Mouse (Mus musculus) naive thymus-derived CD4-positive, alpha-beta T cell, adult 2 months (primary cell): ENCODE measurements at regions not wholly inside any gene's neighbourhood (a gene's known extent, or its start where the extent isn't known, plus 50 kb on each side); places are given as distances from the start of the nearest gene placed in this dataset.

Experiments used
- DNase-seq: peaks from one replicate; pipeline ENCODE4 v3.0.0-alpha.2; 2011; ENCODE audit warnings: low read depth

- DNase-seq, result no peak
Observed at GRCm38 (mm10) chr10:92079421-92079820, 642.8 kb downstream of the Nedd1 start.

GRCm38 (mm10) chr10:92077291-92077690 lies 644.9 kb downstream of the Nedd1 start:
- no peak for DNase-seq

DNA sequence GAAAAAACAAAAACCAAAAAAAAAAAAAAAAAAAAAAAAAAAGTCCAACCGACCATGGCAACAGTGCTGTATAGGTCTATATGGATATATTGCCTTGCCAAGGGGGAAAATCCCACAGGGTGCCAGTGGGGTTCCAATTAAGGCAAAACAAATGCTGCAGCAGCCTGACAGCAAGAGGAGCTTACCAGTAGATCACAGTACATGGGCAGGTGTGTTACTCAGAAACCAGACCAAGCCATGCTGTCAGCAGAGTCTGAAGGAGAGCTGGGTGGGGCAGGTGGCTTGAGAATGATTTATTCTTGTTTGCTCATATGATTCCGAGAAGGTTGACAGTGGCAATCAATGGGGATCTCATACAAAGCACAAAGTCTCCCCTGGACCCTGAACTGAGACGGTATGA lies 645.5 kb downstream of the Nedd1 start:
- DNase-seq, result no peak

DNA sequence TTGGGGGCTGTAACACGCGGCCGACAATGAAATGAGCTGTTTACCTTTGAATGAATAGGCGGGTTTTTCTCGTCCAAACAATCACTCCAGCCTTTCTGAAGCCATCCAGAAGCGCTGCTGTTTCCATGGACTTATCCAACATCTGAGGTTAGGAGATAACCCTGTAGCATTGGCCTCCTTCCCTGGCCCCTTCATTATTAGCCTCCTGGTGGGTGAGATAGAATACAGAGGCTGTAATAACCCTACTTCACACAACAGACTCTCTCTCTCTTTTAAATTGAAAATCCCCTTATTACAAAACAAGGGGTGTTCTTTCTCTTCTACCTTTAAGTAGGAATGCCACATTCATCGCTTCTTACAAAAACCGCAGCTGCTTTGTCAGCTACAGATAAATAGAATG lies 646.8 kb downstream of the Nedd1 start:
- no peak for DNase-seq

DNA sequence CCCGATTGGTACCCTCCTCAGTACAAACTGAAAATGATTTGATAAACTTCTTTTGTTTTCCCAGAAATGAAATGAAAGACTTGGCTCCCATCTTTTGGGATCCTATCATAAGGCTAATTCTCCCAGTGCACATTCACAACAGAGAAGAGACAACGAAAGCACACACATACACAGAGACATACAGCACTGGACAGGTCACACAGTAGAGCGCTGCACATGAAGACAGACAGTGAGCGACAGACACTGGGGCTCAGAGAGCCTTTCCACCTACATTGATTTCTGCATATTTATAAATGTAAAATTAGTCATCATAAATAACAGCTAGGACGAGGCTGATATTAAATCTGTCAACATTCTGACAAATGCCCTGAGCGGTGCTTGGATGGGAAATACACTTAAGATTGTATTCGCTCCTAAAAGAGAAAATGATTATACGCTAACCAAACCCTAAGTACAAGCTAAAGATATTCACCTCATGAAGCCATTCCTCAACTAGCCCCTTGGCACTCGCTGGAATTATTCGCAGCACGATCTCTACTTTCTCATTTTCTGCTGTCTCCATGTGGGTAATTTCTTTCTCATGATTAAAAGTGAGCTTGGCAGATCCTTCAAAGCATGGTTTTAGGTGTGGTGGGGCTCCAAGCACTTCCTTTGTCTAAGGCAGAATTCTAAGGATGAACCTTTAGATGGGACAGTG lies 647.4 kb downstream of the Nedd1 start:
- no peak for DNase-seq

GRCm38 (mm10) chr10:92073873-92074390 lies 648.3 kb downstream of the Nedd1 start:
- DNase-seq, result no peak

- no peak for DNase-seq
Observed at GRCm38 (mm10) chr10:92044783-92045182, 677.4 kb downstream of the Nedd1 start.

DNA sequence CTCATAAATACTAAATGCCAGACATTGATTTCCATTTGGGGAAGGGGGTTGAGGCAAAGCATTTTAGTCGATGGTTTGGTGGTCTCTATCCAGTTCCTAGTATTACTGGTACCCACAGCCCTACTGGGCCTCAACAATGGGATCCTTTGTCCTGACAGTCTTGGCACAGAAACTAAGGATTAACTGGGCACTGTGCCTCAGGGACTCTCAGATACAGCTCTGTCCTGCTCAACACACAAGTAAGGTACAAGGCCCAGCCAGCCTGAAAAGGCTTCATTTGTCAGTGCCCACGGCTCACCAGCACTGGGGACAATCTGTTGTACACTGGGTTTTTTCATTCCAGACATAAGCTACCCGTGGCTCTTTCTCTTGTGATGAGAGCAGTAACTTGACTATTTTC lies 686.0 kb downstream of the Nedd1 start:
- no peak for DNase-seq

DNA sequence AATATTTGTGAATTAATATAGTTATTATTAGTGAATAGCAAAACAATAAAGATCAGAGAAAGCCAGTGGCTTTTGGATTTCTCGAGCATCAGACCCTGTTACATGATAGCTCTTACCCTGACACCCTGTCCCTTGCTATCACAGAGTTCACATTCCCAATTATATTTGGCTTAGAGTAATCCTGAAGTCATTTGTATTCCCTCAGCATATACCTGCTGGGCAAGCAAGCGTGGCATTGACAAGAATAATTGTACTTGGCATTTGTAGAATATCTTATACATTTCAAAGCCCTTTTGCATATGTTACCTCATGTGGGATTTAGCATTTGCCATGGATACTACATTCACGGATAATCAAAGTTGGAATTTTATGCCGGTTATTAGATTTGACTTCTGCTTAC lies 692.0 kb downstream of the Nedd1 start:
- DNase-seq, result no peak

- no peak for DNase-seq
Observed at GRCm38 (mm10) chr10:92024203-92024602, 698.0 kb downstream of the Nedd1 start.

DNA sequence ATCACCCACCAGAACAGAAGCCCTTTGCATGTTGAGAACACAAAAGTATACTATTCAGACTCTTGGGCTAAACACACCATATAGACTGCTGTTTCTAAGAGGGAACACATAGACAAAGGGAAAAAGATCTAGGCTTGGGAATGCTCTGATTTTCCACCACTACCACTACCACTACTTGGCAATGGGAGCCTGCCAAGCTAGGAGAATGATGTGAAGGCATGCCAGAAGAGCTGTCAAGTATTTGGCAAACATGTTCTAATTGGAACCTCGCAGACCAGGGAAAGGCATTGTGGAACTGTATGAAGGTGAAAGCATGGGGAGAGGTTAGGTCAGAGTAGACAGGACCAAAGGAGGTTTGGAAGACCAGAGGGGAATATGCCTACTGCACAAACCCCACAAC lies 701.2 kb downstream of the Nedd1 start:
- no peak for DNase-seq

- DNase-seq, result no peak
Observed at GRCm38 (mm10) chr10:92009551-92009950, 712.7 kb downstream of the Nedd1 start.

DNA sequence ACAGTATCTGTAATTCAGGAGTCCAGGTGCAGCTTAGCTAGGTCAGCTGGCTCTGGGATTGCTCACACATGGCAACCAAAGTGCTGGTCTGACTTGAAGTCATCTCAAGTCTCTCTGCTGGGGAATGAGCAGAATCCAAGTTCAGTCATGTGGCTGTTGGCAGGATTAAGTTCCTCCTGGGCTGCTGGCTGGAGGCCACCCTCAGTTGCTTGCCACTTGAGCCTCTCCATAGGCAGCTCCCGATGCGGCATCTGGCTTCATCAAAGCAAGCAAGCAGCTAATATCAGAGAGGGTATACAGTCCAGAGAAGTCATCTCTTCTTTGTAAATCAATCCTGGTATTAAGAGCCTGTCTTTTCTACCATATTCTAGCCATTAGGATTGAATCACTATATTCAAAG lies 714.3 kb downstream of the Nedd1 start:
- no peak for DNase-seq

GRCm38 (mm10) chr10:92006467-92006866 lies 715.8 kb downstream of the Nedd1 start:
- no peak for DNase-seq

DNA sequence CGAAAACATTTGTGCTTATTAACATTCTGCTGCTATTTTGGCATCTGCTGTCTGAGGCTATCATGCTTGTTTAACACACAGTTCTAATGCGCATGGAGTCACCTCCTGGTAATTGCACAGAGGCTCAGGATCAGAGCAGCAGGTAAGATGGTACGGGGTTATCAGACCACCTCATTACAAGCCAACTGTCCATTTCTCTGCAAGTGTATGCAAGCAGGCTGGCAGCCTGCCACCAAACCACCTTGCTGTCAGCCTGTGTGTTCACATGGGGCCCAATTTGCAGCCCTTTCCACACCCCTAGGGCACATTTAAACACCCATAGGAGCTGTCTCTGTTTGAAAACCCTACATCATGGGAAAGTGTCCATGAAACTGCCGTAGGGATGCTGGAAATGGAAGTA lies 731.2 kb downstream of the Nedd1 start:
- no peak for DNase-seq

GRCm38 (mm10) chr10:91988364-91988763 lies 733.9 kb downstream of the Nedd1 start:
- no peak for DNase-seq

DNA sequence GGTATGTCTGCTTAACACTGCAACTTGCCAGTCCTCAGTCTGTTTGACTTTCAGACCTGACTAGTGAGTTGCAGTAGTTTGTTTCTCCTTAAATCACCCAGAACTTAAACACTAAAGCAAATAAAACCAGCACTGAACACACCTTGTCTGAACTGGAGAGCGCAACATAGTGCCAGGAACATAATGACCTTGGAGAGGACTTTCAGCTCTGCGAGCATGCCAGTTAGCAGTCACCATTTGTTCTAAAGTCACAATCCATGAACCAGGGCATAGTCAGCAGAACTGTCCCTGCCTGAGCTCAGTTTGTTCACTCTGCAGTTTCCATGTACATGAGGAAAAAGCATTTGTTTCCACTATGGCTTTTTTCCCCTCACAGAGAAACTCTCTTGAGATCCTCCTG lies 742.4 kb downstream of the Nedd1 start:
- DNase-seq, result no peak

DNA sequence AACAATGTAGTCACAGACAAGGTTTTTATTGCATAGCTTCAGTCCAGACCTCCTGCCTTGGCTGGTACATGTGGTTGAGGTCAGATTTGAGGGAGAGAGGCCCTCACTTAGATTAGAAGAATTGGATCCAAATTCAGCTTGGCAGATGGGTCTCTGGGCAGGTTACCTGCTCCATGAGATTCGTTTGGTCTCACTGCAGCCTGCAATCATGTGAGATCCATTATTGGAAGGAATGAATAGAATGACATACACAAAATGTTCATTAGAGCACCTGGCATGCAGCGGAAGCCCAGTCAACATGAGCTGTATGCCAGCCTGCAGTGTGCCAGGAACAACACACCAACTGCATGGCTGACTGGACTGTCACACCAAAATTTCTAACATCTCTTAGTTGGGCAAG lies 750.3 kb downstream of the Nedd1 start:
- no peak for DNase-seq

DNA sequence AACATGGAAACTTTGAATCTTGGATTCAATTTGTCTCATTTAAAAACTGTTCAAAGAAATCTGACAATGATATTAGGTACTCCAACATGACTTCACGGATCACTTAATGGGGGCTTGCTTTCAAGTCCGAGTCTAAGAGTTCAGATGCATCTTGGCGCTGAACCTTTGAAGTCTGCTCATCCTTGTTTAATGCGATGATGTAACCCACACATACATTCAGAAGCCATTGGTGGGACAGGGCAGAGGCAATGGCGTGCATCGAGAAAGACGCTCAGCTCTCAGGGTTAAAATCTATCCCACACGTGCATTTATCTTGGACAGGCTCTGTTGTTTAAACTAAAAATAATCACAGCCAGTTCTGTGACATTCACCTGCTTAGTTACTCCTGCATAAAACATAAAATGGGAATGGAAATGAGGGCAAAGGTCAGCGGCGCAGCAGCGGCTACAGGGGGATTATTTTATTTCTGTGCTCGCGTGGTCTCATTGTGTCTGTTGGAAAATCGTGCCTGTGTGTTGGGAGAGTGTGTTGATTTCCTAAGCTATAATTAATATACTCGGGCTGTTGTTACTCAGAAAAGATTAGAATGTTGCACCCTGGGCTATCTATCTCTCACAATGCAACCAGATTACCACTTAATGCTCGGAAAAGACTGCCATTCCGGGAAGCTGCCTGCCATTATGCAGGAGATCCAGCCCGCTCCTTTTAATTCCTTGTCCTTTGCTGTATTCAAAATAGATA lies 754.5 kb downstream of the Nedd1 start:
- DNase-seq, result no peak

DNA sequence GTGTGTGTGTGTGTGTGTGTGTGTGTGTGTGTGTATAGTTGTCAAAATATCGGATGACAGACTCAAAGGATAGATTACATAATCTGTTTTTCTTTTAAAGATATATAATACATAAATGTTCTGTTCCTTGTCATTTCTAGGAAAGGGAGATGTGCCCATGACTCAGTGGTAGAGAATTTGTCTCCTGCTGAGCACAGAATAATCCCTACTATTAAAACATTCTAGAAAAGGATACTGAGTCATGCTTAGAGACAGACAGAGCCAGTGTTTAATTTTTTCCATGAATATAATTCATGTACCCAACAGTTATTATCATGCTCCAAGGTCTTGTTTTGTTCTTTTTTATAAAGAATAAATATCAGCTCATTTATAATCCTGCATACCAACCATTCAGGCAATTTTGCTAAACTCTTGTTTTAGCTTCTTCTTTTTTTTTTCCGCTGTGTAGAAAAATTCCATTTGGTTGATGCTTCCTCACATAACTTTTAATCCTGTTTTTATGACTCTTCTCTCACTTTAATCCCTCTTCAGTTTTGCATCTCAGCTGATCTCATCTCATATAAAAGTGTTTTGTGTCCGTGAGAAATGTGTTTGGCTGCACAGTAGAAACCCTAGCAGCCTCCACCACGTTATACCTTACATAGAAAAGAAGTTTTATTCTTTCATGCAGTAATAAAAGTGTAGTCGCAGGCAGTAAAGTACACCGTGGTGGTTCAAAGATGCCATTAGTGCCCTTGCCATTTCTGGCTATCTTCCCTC lies 762.3 kb downstream of the Nedd1 start:
- no peak for DNase-seq

- no peak for DNase-seq
Observed at GRCm38 (mm10) chr10:91953078-91953477, 769.1 kb downstream of the Nedd1 start.

GRCm38 (mm10) chr10:91923626-91924025 lies 742.5 kb upstream of the Tmpo start:
- no peak for DNase-seq

GRCm38 (mm10) chr10:91889864-91890263 lies 708.7 kb upstream of the Tmpo start:
- DNase-seq, result no peak
